Mouse (Mus musculus) gastrocnemius, postnatal 4 days (tissue): ENCODE data around the gene Cntn6. TPM values are rescaled to one million over a fixed set of nuclear protein-coding genes. Genes with fewer than 3 reads are reported as not detected.

Experiments
- DNase-seq, 2 experiments: peaks; one replicate each; pipeline ENCODE4 v3.0.0; 2021 to 2022; ENCODE audit warnings: low spot score in 2 of 2, mixed read lengths in 2 of 2
- long read RNA-seq, 2 experiments: library from polyadenylated mRNA; stranded (forward); transcript quantifications; one replicate each; pipeline ENCODE4 v2.0.0; 2021
- total RNA-seq, 2 experiments: library from RNA; stranded (reverse); gene quantifications; 2 replicates each; pipeline ENCODE4 v1.2.3; 2021

The Cntn6 gene
- total RNA-seq: under 1 TPM; 0.54 to 0.81 TPM
- long read RNA-seq, experiment 1: 0 reads
- long read RNA-seq, experiment 2, partial matches to known transcripts: 0 of 1 reads
- long read RNA-seq, experiment 2, other reads (novel, unspliced or antisense): 0 of 1 reads

DNA sequence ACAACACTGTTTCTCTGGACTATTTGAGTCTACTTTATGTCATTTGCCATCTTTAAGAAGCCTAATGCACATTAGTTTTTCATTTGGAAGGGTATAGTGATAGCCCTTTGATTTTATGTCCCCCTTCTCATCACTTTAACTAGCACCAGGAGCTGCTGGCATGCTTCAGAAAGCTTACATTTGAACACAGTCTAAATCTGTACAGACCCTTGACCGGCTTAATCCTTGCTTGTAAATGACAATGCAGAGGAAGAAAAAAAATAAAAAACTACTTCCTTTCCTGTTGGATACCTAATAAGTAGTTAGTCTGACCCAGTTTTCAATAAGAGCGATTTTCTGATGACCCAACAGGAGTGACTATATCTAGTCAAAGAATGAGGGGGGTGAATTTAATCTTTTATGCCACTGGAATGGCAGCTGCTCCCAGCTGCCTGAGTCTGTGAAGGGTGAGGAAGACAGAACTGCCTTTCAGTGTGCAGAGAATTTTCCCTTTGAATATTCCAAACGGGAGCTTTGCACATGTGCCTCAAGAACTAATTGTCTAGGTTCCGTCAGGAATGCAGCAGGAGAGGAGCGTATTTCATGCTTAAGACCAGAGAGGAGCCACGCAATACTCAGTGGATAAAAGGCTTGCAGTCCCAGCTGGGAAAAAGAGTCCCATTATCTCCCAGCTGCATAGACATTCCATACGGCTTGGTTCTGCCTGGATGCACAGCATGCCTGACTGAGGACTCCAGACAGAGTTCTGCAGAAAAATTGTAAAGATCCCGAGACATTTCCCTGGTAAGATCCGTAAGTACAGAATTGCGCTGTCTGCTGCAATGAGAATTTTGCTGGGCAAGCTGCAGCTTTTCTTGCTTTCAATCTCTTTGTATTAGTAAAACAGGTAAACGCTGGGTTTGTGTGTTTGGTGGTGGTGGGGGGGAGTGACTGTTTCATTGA is at the start of gene Cntn6:
Cntn6 (plus strand) TSS at position 301 of the 942 bp plus-strand sequence.
- DNase-seq: no peak

DNA sequence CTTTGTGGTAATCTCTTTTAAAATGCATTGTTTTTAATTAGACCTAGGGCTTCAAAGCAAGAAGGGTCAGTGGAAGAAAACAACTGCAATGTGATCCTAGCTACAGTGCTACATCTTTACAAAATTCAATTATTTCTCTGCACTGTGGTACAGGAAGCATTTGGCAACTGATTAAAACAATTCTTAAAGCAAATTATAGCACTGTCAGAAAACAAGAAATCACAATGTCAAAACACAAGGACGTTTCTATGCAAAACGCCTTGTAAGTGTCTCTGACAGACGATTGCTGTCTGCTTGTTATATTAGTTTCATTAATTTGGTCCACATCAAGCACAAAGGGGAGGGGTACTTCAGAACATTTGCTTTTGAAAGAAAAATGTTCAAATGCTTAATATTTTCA is 48.9 kb upstream of the Cntn6 start:
- no peak for DNase-seq

DNA sequence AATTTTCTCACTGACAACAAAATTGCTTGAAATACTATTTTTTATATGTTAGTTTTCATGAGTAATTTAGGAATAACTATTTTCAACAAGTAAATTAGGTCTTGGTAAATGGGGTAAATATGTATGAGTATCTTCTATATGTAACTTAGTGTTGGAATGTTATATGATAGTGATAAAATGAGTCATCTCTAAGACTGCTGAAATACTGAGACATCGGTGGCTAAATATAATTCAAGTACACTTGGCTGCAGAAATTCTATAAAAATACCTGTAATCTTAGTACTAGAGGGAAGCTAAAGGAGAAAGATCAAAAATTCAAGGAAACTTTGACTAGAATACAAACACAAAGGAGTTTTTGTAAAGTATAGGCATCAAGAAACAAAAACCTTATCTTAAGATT is 21.9 kb upstream of the Cntn6 start:
- no peak for DNase-seq

DNA sequence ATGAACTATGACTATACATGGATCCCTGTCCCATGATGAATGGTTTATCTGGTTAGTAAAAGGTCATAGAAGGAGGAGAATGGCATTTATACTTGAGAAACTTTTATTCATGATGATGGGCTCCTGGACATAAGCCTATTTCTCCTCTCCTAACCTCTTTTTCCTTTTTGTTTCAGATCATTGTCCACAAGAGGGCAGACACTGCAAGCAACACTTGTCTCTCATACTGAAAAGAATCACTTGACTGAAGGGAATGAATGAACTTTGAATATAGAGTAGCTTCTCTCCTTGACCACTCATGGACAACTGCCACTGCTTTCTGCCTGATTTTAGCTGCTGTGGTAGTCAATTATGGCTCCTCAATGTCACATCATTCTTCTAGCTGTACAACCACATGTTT is 13.3 kb upstream of the Cntn6 start:
- DNase-seq: no peak

DNA sequence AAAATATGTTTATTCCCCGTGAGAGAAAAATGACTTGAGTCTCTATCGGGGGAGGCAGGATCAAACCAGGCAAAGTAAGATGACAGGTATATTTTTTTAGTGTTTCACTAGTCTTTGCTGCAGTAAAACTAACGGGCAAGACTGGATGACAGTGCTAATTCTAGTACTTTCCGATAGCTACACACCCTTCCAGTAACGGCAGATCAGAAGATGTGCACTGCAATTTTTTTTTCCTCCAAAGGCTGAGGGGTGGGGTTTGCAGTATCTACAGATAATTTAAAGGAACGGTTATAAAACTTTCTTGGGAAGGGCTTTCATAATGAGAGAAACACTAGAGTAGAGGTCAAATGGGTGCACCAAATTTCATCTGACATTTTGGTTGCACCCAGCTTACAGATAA is 869 bp downstream of the Cntn6 start:
- DNase-seq: no peak

DNA sequence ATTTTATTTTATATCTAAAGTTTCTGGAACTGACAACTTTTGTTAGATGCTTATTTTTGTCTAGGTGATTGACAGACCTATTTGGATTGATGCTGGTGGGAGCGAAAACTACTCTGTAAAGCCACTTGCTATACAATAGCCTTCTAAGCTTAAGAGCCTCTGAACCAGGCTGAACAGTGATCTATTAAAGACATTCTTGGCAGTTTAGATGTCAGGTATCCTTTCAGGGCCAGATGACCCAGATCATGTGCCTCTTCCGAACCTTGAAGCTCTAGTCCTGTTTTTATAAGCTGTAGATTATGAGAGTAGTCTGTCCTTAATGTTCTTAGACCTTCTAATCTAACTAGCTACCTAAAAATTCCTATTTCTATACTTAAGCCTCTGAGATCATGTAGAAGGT is 3.2 kb downstream of the Cntn6 start:
- no peak for DNase-seq

DNA sequence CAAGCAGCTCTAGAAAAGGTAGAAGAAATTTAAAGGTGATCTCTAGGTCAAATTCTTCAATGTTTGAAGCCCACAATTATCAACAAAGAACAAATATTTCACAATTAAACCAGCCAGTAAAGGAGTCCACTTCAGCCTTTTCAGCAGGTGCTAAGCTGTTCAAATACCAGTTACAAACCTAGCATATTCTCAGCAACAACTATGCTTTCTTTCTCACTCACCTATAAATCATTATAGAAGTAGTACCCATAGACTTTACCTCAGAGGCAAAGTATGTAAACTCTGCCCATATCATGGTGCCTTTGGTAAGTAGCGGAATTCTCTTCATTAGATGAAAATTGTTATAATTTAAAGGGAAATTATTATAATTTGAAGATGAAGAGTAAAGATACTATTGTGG is 71.4 kb downstream of the Cntn6 start:
- DNase-seq: no peak

DNA sequence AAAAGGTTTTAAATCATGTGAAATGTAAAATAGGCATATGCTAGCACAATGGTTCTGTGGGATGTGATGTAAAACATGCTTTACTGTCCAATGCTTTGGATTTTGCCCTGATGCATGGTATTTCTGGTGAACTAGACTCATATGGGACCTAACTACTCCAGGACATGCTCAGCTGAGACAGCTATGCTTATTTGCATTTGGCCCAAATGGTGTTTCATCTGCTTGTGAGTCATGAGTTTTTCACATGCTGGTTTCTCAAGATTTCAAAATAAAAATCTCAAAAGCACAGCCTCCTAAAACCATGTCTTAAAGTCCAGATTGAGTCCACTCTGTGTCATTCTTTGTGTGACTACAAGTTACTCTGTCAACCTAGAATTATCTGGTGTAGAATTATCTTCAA is 77.0 kb downstream of the Cntn6 start:
- DNase-seq: no peak

DNA sequence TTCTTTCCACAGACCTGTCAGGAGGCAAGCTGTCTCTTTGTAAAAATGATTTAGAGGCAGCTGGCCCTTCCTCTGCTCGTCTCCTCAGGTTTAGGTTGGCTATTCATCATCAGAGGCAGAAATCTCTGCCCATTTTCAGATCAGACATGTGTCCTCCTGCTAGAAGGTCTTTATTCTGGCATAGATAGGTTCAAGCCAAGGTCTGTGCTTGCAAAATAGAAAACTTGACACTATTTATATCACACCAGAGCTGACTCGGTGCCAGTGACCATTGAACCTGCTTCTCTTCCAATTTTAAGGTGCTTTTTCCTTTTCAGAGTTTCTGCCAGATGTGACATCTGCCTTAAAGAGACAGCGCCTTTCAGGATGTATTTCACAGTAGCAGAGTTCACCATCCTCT is 95.4 kb downstream of the Cntn6 start:
- DNase-seq: no peak

DNA sequence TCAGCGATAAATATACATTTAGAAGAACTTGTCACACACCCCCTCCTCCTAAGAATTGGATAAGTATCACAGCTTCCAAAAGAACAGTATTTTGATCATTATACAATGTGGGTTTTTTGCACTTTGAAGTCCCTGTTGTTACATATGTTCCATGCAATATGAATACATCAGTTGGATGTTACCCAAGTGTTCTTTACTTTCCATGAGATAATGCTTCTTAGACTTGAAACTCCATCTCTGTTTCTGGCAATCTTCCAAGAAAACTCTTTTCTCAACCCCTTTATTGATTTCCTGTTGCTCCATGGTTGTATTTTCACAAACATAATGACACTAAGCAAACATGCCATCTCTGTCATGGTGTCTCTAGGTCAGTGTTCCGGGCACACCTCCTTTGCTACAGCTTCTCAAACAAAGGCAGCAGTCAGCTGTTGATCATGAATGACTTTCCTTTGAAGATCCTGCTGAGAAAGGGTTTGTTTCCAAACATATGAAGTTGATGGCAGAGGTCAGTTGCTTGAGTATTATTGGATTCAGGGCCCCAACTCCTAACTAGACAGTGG is 108.3 kb downstream of the Cntn6 start:
- no peak for DNase-seq

DNA sequence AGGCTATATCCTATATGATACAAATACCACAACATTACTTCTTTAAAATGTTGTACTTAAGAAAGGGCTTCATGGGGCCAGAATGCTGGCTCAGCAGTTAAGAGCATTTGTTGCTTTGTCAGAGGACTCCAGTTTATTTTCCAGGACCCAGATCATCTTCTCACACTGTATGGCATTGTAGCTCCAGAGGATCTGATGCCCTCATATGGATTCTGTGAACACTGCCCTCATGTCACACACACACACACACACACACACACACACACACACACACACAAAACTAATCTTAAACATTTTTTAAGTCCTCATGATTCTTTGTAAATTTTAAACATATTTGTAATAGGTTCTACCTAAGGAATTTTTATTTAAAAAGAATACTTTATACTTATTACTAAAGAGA is 110.3 kb downstream of the Cntn6 start:
- DNase-seq: no peak

DNA sequence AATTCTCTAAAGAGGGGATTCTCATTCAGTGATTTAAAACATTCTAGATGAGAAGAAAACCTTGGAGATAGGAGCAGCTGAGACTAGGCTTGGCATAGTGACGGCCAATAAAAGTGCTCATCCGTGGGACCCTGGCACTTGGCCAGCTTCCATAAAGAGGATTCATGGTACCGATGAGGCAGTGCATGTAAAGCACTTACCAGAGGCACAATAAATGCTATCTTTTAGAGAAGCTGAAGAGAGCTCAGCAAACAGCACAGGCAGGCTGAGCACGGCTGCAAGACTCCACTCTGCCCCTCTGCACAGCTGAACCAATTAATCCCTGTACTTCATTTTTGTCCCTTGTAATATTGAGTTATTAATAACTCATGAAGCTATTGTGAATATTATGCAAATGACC is 110.8 kb downstream of the Cntn6 start:
- DNase-seq: no peak

DNA sequence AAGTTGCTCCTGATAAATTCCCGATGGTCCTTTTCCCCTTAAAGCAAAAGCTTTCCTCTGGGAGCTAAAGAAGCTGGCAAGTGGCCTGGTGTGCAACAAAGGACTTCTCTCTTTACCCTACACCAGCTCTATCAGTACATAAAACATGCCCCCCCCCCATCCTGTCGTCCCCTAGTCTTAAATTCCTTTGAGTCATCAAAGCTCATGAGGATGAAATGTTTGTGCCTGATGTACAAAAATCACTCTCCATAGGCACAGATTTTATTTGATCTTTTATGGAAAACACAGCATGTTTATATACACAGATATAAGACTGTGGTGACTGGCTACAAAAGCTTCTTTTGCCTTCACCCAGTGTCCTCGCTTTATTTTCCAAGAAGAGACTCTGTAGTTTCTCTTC is 112.6 kb downstream of the Cntn6 start:
- DNase-seq: no peak

DNA sequence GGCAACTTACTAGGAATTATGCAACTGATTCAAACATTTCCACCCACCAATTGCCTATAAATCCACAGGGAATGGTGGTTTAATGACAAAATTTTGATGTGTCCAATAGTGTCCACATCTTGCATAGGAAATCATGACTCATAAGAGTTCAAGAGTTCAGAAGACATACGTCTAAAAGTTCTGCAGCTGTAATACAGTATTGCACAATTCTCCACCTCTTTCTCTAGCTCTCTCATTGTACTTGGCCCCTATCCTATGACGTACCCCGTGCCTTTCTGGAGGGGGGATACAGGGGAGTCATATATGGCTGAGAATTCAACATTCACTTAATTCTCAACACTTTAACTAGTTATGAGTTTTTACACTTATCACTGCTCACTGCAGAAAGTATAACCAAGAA is 160.9 kb downstream of the Cntn6 start:
- no peak for DNase-seq

DNA sequence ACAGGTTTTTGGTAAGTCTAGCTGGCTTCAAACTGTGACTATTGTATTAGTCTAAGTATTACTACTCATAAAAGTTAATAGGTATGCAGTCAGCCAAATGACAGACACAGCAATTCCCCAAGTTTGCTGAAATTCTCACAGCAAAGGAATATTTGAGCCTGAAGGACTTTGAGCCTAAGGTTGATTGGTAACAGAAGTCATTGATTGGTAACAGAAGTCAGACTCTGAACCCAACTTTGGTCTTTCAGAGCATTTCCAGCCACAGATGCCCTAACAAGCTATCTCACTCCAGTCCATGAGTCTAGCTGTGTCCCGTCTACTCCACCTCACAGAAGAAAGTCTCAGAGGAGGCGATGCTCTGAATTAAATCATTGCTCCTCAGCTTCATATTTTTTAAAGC is 176.1 kb downstream of the Cntn6 start:
- no peak for DNase-seq

DNA sequence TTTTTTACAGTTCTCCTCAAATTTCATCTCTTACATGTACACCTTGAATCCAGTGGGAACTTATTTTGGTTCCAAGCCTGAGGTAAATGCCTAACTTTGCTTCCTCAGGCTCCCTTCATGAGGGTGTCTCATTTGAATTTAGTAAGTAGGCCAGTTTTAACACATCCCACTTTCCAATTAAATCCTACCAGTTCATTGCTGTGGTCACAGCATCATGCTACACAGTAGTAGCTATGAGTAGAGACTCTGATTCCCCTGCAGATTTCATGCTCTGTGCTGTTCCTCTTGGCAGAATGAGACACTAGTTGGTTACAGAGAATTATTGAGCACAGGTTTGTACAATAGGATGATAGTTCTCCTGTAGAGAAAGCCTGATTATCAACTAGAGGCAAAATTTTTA is 181.7 kb downstream of the Cntn6 start:
- DNase-seq: no peak

DNA sequence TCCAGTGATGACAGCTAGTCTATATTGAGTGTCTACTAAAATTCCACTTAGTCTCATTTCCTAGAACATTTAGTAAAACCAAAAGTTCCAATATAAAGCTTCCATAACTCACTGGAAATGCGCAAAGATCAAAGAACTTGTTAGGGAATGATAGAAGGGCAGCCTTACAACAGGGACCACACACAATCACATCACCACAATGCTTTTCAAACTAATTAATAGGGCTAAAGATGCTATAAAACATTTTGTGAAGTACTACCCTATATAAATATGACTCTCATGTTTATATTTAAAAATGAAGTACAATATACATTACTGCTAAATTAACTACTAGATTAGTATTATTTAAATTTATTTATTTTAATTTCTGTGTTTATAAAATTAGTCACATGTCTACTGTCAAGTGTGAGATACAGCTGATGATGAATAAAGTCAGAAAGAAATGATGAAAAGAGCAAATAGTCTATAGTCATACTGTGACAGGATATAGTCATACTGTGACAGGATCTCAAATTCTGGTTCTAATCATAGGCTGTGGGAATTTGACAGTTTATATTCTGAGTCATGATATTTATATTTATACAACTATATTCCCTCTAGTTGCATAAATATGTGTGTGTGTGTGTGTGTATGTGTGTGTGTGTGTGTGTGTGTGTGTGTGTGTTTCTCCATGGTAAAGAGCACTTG is 187.4 kb downstream of the Cntn6 start:
- DNase-seq: no peak

DNA sequence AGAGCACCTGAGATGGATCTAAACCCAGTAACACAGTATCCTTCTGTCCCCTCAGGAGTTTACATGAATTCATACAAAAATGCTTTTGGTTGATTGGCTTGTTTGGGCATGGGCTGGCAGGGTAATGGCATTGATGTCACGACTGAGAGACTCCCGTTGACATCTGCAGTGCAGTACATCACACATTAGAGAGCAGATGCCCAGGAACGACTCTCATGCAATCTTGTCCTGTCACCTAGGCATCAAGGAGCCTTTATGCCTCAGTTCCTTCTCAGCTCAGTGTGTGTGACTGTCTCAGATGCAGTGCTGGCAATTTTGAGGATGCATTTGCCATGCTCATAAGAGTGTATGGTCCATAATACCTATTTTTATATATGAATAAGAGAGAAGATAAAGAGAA is 195.4 kb downstream of the Cntn6 start:
- DNase-seq: no peak

DNA sequence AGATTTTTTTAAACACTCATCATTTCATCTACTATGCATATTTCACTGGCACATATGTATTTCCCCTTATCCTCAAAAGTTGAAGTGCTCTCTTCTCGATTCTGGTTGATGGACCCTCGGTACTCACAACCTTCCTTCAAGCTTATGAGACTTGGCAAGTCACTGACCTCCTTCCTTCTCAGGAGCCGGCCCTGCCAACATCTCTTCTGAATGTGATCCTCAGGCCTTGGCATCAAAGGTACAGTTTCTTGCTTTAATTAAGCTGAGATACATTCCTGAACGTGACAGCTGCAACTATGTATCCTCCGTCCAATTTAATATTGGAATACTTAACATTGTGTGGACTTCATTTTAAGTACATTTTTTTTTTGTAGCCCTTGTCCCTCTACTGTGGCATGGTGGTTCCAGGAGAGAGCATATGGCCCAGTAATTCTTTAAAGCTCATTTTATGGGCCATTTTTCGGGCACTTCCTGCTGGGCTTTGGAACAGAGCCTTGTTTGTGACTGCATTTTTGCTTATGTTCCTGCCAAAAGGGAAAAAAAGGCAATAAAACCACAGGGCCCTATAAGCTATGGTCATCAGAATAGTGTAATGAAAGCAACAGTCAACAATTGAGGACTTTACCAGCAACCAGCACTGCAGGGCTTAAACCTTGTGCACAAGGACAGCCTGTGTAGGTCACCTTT is 196.0 kb downstream of the Cntn6 start:
- DNase-seq: no peak

DNA sequence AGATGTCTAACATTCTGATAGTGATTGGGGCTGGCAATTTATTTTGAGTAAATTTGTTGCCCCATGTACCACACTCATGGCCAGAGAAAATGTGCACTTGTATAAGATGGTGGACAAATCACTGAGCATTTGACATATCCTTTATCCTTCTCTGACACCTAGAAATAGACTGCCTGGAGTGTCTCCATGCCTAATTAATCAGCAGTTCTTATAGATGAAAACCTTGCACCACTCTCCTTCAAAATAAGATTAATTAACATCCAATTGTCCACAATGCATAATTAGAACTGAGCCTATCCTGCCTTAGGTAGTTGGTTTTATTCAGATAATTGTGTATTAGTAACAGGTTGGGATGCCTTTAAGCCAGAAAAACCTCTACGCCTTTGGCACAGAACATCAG is 236.0 kb downstream of the Cntn6 start:
- DNase-seq: no peak

DNA sequence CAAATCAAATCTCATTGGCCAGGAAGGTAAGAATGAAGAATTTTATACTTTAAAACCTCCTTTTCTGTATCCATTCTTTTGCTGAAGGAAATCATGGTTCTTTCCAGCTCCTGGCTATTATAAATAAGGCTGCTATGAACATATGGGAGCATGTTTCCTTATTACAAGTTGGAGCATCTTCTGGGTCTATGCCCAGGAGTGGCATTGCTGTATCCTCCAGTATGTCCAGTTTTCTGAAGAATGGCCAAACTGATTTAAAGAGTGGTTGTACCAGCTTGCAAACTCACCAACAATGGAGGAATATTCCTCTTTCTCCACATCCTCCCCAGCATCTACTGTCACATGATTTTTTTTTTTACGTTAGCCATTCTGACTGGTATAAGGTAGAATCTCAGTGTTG is 241.7 kb downstream of the Cntn6 start:
- DNase-seq: no peak

DNA sequence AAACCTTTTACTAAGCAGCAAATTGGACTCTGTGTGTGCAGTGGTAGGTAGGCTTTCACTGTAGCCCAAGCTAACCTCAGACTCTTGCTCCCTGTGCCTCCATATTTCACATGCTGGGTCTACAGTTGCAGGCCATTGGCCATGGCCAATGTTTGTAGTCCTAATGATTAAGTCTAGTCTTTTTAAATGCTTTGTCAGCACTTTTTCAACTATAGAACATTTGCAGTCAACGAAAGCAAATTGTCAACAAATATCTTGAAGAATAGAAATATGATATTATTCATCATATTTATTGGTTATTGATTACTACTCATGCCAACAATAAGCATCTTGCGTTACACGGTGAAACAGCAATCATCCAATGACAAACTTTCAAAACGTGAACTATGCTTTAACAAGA is 246.4 kb downstream of the Cntn6 start:
- no peak for DNase-seq
